Mouse (Mus musculus) retina, postnatal 1 day (tissue): ENCODE measurements around the gene Spef2.
"Not testable (repeated sequence)": the region's sequence is repeated elsewhere in the genome, so short reads cannot be mapped to it uniquely, and the experiment has no call there.

Experiments used
- DNase-seq: peaks from one replicate; pipeline ENCODE4 v3.0.0-alpha.2; 2012

The Spef2 gene

DNA sequence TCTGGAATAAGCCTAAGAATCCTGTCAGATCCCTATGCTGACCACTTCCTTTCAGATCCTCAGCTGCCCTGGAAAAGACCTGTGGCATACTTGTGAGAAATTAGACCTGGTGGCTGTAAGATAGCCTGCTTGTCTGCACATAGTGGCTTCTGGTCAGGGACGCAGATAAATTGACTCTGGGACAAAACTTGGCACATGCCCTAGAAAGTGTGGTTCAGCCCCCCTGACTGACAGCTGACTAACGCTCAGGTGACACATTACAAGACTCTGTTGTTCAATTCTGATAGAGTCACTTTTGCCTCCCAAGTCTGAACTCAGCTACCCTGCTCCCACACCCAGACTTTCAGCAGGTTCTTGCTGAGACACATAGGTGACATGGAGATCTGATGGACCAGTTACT is 83.7 kb downstream of the Spef2 start:
- not testable (repeated sequence) for DNase-seq

DNA sequence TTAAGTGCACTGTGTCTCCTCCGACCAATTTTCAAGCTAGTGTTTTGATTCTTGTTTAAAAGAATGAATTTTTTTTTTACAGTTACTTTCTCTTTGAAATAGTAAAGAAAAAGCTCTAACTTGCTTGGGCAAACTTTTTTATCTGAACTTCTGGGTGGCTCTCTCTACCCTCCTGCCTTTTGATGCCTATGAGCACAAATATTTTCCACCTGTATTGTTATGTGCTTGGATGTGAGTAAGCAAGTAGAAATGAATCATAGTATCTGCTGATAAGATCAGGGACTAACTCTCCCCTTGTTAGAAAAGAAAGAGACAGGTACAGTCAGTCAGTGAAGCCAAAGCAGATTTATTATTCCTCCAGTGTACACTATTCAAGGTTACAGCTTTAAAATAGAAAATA is 87.5 kb downstream of the Spef2 start:
- DNase-seq, result no peak

DNA sequence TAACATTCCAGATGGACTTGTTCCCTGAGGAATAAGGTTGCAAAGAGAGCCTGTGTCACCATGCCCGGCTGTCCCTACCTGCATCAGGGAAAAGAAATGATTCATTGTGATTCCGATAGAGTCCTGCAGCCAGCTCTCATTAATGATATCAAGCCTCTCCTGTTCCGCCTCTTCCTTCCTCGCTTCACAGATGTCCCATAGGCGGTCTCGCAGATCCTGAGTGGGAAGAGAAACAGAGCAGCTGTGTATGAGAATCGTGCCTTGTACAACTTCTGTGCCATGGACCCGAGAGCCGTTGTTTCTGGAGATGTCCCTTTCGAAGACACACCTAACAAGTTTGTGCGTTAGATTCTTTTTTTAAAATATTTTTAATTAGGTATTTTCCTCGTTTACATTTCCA is 114.2 kb downstream of the Spef2 start:
- no peak for DNase-seq

DNA sequence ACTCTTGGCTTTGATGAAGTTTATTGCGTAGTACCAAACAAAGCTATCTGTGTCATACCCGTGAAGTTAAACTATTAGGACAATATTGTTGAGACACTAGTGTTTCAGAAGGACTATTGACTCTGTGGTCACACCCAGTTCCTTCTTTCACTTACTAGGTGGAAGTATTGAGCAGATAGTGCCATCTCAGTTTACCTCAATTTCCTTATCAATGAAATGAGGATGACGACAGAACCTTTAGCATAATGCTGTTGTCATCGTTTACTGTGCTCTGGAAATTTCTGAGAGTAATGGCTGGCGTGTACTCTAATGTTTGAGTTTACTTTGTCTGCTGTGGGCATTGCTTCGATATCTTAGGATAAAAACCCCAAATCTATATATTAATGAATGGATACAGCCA is 117.0 kb downstream of the Spef2 start:
- DNase-seq, result no peak

DNA sequence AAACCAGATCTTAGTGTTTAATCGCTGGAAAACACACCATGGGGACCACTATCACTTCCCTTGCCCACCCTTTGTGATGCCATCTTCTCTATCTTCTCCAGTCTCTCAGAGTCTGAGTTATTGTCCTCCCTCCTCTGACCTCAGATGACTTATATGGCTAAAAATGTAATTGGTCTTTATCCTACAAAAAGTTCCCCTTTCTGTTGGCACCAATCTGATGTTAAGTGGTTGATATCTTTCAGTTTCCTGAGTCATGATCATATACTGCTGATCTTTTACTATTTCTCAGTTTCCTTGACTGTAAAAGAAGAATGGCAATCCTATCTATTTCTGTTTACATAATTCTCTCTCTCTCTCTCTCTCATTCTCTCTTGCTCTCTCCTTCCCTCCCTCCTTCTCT is 119.0 kb downstream of the Spef2 start:
- no peak for DNase-seq

DNA sequence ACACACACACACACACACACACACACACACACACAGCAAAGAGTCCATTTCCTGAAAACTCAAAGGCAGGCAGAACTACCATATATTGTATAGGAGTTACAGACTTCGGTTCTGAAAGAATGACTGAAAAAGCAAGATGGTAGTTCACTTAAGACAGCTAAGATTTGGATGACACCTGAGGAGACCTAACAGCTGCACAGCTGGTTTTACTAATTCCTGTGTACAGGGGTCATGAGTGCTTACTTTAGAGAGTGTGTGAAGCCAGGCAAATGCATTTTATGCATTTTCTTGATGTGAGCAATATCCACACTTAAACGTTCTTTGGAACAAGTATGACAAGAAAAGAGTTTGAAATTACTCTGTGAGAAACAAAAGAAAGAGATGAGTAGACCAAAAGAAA is 124.0 kb downstream of the Spef2 start:
- no peak for DNase-seq

DNA sequence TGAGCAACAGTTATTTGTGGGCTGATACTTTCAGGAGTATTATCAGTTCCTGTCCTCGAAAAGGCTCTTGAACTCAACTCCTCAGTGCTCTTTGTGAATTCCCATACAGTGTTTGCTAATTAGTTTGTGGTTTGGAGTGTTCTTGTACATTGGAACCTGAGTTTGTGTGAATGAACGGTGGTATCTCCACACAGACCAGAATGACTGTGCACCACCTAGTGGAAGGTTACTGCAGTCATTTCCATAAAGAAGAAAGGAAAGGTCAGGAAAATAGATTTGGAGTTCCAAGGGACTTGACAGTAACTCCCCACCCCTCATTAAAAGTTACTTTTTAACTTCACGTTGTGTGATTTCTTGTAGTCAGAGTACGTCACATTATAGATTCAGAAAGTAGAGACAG is 140.5 kb downstream of the Spef2 start:
- peak; percentile 6 for DNase-seq

DNA sequence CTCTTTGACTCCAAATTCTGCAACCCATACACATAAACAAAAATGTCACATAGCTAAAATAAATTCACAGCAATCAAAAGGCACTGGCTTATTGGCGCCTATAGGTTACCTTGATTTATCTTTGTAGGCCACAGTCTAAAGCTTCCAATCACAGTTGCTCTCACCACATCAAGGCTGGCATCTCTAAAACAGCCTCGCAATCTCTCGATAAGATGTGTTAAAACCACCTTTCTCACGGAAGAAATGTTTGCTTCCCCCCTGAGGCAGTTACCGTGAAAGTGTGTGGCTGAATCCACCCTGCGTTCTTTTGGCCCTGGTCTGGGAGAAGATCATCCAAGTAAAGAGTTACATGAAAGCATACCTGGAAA is 148.6 kb downstream of the Spef2 start:
- no peak for DNase-seq

DNA sequence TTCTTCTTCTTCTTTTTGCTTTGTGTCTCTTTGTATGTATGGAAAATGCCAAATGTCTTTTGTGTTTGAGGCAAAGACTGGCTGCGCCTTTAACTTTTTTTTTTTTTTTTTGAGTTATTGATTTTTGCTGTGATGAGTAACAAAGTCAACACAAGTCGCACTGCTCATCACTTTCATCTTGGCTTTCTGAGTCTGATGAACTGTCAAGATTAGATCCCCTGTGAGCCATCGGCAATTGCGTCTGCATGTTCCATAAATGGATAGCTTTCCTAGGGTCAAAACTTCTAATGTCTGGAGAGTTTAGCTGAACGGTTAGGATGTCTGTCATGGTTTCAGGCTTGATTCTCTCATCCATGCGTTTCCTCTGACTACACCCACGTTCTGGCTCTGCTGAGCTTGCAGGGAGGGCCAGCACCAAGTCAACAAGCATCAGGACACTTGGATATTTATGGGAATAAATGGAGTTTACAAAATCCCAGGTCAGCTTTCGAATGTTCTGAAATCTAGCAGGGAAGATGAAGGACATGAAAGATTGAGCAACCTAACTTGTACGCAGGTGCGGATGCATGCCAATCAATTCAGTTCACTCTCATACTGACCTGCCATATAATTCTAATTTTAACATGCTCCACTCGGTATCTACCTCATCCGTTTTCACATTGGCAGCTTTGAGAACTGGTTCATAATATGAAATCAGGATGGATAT is 149.1 kb downstream of the Spef2 start:
- no peak for DNase-seq

DNA sequence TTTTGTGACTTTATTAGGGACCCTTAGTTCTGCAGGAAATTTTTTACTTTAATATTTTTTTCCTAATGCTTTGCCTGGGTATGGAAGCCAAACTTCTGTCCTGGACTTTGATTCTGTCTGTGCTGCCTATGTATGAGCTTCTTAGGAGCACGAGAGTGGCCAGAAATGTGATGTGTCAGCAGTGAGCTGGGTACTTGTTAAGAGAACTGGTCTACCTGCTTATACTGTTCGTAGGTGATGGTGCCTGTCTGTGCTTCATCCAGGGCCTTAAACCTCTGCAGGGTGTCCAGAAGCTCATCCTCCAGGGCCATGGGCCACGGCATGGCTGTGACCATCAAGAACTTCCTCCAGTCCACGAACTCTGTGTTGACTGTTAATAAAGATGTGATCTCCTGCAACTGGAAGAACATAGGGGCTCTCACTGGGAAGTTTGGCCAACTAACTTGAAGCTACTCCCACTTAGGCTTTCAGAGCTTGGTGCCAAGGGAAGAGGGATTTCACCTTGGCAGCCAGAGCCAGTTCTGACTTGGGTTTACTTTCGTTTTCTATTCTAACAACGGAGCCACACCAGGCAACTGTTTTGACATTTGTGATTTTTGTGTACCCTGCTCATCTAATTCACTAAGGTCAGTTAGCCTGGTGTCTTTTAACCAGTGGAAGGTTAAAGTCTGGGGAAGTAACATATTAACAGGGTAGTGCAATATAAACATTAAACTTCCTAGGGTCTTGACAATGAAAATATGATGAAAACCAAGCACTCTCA is 152.2 kb downstream of the Spef2 start:
- DNase-seq, result no peak

DNA sequence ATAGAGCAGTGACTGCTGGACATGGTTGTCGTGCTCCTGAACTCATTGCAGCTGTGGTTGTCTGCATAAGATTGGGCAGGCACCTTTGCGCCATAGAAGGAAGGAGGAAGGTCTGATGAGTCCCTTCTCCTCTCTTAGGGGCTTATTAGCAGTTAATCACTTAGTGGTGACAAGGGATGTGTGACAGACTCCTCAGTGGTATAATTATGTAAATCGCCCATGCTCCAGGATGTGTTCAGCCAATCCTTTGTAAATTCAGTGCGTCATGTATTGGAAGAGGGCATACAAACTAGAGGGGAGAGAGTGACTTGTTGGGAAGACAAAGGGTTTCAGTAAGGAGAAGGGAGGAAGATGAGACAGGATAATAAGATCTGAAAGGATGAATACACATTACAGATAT is 158.7 kb downstream of the Spef2 start:
- DNase-seq, result no peak

DNA sequence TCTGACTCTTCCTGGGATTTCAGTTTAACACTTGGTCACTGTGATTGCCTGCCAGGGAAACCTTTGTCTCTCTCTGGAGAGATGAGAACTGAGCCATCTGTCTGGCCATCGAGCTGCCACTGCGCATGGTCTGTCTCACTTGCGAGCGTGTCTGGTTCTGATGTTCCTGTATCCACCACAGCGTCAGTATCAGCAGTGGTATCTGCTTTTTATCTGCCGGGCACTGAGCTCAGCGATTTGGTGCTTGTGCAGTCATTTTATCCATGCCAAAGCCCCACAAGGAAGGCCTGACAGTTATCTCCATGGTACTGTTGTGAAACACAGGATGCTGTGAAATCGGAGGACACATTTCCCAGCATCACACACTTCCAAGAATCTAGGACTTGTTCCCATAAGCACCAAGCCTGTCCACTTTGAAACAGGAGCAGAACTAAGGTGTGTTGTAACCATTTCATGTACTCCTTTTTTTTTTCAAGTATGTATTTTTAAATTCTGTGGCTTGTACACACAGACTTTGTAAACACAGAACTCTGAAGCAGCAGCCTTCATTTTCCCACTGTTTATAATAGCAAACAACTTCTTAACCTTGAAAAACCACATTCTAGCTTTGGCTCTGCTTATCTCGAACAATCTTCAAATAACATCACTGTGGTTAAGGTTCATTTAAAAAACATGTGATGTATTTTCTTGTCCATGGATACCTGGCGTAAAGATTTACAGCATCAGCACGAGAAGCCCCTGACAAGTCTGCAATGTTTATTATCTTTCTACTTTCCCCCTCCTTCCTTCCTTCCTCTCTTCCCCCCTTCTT is 168.0 kb downstream of the Spef2 start:
- DNase-seq, result no peak

DNA sequence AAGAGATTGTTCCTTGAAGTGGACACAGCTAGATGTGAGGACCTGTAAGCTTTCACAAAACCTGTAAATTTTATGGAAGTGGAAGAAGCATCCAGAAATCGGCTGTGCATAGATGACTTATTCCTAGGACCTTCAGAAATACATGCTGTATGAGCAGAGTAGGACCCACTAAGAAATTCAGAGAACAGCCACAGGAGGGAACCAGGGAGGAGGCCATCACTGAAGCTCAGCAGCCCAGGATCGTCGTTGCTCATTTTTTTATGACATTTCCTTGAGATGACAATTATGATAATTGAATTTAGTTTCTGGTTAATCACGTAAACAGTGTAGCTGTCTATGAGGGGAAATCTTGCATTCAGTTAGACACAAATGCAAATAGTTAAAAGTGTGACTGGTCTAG is 171.4 kb downstream of the Spef2 start:
- no peak for DNase-seq

DNA sequence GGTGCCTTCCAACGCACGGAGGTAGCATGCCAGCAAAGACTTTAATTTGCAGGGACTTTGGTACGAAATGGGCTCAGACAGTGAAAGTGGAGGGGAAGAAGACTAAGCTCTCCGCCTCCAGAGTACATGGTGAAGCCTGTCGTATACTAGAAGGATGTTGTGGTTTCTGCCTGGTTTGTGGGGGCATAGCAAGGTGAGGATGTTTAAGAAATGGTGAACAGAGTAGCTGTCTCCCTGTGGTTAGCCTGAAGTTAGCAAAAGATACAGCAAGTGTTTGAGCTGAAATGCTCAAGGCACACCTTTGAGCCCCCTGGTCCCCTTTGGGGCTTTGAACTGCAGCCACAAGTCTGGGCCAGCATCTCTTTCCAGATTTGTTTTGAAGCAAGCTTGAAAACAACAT is 173.9 kb downstream of the Spef2 start:
- no peak for DNase-seq

DNA sequence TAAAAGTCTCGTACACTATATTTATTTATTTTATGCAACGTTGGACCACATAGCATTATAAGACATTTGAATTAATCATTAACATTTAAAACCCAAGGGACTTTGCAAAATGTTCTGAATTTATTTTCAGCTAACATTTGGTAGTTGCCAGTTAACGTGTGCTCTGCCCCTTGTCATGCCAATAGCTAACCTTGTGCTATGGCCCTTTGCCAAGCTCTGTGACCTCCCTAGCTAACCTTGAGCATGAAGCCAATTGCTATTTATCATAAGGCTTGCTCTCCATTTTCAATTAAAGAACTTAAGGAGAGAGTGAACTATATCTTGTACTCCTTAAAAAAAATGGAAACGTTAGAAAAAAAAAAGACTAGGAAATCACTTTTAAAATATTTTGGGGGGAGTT is 175.3 kb downstream of the Spef2 start:
- no peak for DNase-seq

DNA sequence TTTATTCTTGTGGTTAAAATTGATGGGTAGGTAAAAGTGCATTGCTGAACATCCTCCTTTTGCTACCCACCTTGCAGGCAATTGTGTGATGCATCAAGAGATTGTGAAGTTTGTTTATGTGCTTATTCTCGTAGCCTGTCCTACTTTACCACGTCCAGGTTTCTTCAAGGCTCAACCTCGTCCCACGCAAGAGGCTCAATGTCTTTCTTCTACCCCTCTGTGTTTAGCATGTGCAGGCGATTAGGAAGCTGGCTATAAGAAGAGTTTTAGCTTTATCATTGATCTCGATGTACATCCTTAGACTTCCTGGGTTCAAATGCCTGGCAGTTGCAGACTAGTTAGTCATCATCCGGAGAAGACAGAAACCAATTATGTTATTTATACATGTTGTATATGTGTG is 176.0 kb downstream of the Spef2 start:
- DNase-seq, result no peak

DNA sequence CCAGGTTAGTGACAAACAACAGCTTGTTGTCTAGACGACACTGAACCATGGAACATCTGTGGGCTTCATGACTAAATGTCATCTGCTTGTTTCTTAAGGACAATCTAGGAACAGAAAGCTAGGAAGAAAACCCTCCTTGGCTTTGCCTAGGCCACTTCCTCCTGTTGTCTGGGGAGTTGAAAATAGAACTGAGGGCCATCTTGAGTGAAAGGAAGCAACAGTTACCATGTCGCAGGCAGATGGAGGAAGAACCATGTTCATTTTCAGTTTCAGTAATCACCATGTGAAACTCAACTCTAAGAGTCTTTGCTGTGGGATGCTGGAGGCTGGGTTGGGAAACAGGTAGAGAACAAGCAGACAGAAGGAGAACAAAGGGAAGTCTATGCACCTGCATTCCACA is 176.8 kb downstream of the Spef2 start:
- DNase-seq, result no peak

DNA sequence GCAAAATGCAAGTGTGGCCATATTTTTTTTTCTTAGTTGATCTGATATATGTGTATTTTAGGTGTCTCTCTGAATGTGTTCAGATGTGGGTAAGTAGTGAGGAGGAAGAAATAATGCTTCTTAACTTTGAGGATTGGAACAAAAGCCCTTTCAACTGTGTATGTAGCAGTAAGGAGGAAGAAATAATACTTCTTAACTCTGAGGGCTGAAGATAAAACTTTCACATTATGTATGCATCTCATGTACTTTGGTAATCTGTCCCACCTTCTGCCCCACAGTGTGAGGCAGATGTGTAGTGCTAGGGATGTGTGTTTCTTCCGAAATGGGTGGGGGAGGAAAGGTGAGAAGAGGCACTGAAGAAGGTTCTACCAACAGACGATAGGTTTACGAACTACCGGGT is 181.4 kb downstream of the Spef2 start:
- DNase-seq, result no peak

DNA sequence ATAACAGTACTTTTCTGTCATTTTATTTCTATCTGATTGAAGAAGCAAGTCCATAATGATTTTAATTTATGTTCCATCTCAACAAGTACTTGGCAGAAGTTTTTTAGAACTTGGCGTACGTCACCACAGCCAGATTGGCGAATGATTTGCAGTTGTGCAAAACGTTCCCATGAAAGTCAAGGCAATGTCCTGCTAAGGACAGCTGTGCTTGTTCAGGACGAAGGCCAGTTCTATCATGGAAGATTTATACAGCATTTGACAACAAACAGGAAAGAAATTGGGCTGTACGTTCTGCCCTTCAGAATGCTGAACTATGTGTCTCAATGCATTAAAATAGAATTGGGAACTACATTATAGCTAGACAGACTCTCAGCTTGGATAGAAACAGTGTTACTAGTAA is 183.3 kb downstream of the Spef2 start:
- DNase-seq, result no peak

DNA sequence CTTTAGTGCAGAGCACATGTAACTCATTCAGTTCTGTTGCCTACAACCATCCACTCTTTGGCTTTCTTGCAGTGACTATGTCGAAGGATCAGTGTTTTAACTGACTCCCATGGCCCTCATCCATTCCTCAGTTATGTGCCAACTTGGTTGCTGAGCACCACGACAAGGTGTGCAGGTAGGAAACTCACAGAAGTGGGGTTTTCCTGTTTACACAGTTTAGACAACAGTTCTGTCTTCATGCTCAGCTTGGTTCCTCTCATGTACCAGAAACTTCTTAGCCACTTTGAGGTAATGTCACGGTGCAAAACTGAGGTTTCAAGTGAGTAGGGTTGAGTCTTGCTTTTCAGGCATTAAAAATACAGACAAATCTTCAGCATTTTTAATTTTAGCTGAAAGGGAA is 184.5 kb downstream of the Spef2 start:
- DNase-seq, result no peak

DNA sequence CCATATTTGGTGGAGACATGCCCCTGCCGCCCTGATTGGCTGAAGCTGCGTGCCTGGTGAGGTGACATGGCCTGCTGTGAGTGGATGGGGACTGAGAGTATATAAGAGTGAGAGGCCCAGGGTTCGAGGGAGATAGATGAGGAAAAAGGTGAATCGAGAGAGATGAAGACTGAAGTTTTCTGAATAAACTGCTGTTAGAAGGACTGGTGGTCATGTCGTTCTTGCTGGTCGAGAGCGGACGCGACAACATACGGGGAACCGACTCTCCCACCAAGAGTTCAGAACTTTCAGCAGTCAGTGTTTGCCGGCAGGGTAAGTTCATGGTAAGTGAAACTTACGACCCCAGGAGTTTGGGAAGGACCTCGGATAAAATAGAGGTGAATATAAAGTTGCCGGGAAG is 191.4 kb downstream of the Spef2 start:
- not testable (repeated sequence) for DNase-seq

DNA sequence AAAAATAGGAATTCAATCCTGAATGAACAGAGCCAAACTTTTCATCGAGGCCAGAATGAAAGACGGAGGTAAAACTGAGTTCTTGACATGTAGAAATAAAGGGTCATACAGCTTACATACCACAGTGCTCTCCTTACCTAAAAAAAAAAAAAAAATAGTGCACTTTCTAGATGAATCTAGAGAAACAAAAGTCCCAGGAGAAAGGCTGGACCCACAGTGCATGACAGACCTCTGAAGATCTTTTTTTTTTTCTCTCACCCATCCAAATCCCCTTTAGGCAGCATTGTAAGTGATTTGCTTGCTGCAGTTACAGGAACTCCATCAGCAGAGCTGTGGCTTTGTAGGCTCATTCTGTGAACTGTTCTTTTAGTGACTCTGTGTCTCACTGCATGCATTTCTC is 199.7 kb downstream of the Spef2 start:
- DNase-seq, result no peak

DNA sequence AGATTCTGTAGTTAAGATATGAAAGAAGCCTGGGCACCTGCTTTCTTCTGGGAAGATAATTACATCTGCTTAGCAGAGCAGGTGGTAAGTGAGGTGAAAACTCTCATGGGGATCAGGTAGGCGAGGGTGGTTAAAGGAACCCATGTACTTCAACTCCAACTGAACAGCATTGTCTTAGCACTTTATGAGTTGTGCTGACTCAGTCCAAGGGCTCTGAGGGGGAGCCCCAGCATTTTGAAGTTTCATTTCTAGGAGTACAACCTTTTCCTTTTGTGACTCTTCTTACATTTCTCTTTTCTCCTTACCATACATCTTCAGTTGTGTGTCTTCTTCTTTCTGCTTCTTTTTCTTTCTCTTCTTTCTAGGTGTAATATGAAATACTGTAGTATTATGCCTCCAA is 213.5 kb downstream of the Spef2 start:
- no peak for DNase-seq

DNA sequence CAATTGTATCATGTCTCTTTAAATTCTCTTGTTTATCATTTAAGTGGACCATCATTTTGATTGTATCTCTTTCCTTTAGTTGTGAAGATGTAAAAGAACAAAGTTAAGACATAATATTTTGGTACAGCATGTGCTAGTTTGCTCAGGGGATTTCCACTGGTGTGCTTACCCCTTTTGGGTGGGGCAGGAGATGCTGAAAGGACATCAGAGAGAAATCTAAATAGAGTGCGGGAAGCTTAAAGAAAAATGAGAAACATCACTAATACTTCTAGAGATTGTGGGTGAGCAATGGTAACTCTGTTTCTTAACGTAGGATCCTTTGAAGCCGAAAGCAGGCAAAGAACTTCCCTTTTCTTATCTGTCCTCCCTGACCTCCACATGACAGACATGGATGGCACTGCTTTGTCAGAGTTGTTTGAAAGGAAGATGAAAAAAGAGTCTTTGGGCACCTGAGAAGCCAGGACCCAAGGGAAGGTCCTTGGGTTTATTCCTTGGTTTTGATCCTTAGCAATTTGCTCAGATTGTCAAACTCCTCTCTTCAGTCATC is 215.2 kb downstream of the Spef2 start:
- DNase-seq, result no peak
